Mouse (Mus musculus) liver, embryonic 14.5 days (tissue): ENCODE measurements around the gene Adam19.

ENCODE experiments used
- CTCF ChIP-seq: IDR thresholded peaks from 2 replicates; pipeline ENCODE4 v1.5.1; 2016; ENCODE audit warnings: antibody characterized with exemption, low read depth, control low read depth
- EP300 ChIP-seq: IDR thresholded peaks from 2 replicates; pipeline ENCODE4 v1.6.1; 2016; ENCODE audit warnings: antibody characterized with exemption, low read depth

GRCm38 (mm10) chr11:46069408-46070003 lies 13.7 kb downstream of the Adam19 start:
- TF ChIP-seq EP300, result no peak
- TF ChIP-seq CTCF, result no peak
